Mouse (Mus musculus) myocyte (in vitro differentiated cells): Measurements from ENCODE around the gene Lyst.

ENCODE experiments used
- CEBPB ChIP-seq: IDR thresholded peaks from 2 replicates; pipeline ENCODE4 v1.6.1; 2011; ENCODE audit warnings: mild to moderate bottlenecking, moderate library complexity; ENCODE audit not compliant: poor library complexity, insufficient read depth, severe bottlenecking
- E2F4 ChIP-seq: IDR thresholded peaks from one replicate; pipeline ENCODE4 v1.6.1; 2011; ENCODE audit warnings: mild to moderate bottlenecking, control low read depth, moderate library complexity; ENCODE audit not compliant: insufficient read depth
- MAX ChIP-seq: IDR thresholded peaks from one replicate; pipeline ENCODE4 v1.6.1; 2011; ENCODE audit warnings: low read depth, mild to moderate bottlenecking, control low read depth
- MYOD1 ChIP-seq, 3 experiments: IDR thresholded peaks; one replicate each; pipeline ENCODE4 v1.6.1; 2011; ENCODE audit warnings: control low read depth in 2 of 3, low read depth in 2 of 3, mild to moderate bottlenecking in 2 of 3, moderate library complexity in 1 of 3; ENCODE audit not compliant: insufficient read length in 2 of 3, control insufficient read depth in 1 of 3
- MYOG ChIP-seq, 3 experiments: IDR thresholded peaks; one replicate each; pipeline ENCODE4 v1.6.1; 2011; ENCODE audit warnings: control low read depth in 2 of 3, low read depth in 2 of 3, mild to moderate bottlenecking in 2 of 3; ENCODE audit not compliant: insufficient read length in 2 of 3, control insufficient read depth in 1 of 3, insufficient read depth in 1 of 3
- POLR2A ChIP-seq: IDR thresholded peaks from one replicate; pipeline ENCODE4 v1.6.1; 2011; ENCODE audit warnings: low read depth, mild to moderate bottlenecking, control low read depth, moderate library complexity; ENCODE audit not compliant: insufficient read length
- POLR2AphosphoS2 ChIP-seq: IDR thresholded peaks from one replicate; pipeline ENCODE4 v1.6.1; 2011; ENCODE audit warnings: low read depth, control low read depth; ENCODE audit not compliant: insufficient read length
- SRF ChIP-seq: IDR thresholded peaks from one replicate; pipeline ENCODE4 v1.6.1; 2011; ENCODE audit warnings: low read depth; ENCODE audit not compliant: control insufficient read depth, insufficient read length
- TCF12 ChIP-seq: IDR thresholded peaks from one replicate; pipeline ENCODE4 v1.6.1; 2011; ENCODE audit warnings: mild to moderate bottlenecking, control low read depth; ENCODE audit not compliant: poor library complexity, insufficient read depth, severe bottlenecking
- TCF3 ChIP-seq: IDR thresholded peaks from one replicate; pipeline ENCODE4 v1.6.1; 2011; ENCODE audit warnings: low read depth, control low read depth; ENCODE audit not compliant: insufficient read length
- USF1 ChIP-seq: IDR thresholded peaks from one replicate; pipeline ENCODE4 v1.6.1; 2011; ENCODE audit warnings: low read depth, mild to moderate bottlenecking, control low read depth, moderate library complexity

DNA sequence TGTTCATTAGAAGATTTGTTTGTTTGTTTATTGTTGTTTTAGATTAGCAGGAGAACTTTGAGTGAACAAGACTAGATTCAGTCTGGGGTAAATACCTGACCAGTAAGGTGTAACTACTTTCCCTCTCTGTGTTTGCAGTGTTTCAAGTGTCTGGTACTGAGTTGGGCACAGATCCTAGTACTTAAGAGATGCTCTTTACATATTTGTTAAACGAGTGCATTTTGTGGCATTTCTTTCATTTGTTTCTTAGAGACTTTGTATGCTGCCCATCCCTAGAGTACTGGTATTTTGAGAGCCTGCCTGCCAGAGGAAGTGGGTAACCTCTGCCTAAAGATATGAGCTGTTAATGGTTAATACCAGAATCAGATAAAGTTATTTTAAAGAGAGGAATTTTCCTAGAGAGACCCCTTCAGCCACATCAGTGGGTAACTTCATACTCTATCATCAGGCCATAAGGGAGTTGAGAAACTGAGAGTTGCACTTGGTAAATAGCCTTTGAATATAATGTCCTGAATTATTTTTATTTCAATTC lies 2.5 kb upstream of the Lyst start:
- no peak for TF ChIP-seq USF1
- no peak for TF ChIP-seq CEBPB
- TF ChIP-seq MYOG (IDR thresholded peaks at IDR 0.05; ENCODE audit: control insufficient read depth in 1 of 3, insufficient read depth in 1 of 3, insufficient read length in 2 of 3, low read depth in 2 of 3), result no peak
- no peak for TF ChIP-seq POLR2A
- no peak for TF ChIP-seq TCF12
- no peak for TF ChIP-seq SRF
- TF ChIP-seq MAX, result no peak
- TF ChIP-seq MYOD1 (IDR thresholded peaks at IDR 0.05; ENCODE audit: control insufficient read depth in 1 of 3, insufficient read length in 2 of 3, low read depth in 2 of 3), result no peak
- TF ChIP-seq TCF3, result no peak
- TF ChIP-seq POLR2AphosphoS2, result no peak
- TF ChIP-seq E2F4, result no peak
